Mouse (Mus musculus) left cerebral cortex, postnatal 10 days (tissue): ENCODE results near the gene Pi4ka. TPM values are rescaled to one million over a fixed set of nuclear protein-coding genes. Genes with fewer than 3 reads are reported as not detected.

Source experiments
- DNase-seq, 2 experiments: peaks; one replicate each; pipeline ENCODE4 v3.0.0; 2021 to 2022; ENCODE audit warnings: low spot score in 2 of 2, mixed read lengths in 1 of 2; ENCODE audit errors: extremely low spot score in 1 of 2
- intact Hi-C: fragments of 180-260 bp; cut with DNase I; formaldehyde crosslinking; loops from one replicate; pipeline ENCODE4 v1.15.1; 2025
- total RNA-seq, 2 experiments: library from RNA; stranded (reverse); gene quantifications; 2 replicates each; pipeline ENCODE4 v1.2.3; 2021

The Pi4ka gene
- 100 to 1,000 TPM; 198 to 199 TPM for total RNA-seq

DNA sequence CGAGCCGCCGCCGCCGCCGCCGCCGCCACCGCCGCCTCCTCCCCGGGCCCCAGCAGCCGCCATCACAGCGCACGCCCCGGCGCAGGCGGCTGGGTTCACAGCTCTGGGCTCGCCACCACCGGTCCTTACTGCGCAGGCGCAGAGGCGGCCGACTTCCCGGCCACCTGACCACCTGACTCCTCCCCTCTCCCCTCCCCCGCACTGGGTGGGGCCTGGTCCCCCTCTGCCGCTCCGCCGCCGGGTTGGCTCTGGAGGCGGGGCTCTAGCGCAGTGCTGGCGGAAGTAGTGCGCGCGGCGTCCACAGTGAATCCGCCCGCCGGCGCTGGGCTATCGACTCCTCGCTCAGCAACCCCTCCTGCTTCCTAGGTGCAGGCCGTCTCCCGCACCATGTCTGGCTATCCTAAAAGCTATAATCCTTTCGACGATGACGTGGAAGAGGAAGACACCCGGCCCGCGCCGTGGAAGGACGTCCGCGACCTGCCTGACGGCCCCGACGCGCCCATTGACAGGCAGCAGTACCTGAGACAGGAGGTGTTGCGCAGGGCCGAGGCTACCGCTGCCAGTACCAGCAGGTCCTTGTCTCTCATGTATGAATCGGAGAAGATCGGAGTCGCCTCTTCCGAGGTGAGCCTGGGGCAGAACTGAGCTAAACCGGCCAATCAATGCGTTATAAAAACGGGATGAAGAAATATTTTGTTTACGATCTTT lies at the start of gene Pi4ka, which contains the start of gene Snap29:
TSS of gene Pi4ka (minus strand) at position 579 of the 708 bp plus-strand sequence.
TSS of gene Snap29 (plus strand) at position 251 of the 708 bp plus-strand sequence.
- intact Hi-C loops: loop anchor here (2.0 kb wide), 1 partner anchor 47 kb away; no protein-coding TSS in a partner anchor
- peak; percentile 99 to 100 for DNase-seq

DNA sequence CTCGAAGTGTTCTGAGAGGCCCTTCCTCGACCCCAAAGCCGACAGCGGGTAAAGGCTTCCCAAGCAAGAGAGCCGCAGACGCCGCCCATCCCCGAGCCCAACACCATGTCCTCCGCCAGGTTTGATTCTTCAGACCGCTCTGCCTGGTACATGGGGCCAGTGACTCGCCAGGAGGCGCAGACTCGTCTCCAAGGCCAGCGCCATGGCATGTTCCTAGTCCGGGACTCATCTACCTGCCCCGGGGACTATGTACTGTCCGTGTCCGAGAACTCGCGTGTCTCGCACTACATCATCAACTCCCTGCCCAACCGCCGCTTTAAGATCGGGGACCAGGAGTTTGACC lies 46.2 kb upstream of the Pi4ka start:
- intact Hi-C loops: loop anchor here (2.0 kb wide), 1 partner anchor 46 kb away; the partner anchor contains the start of gene Pi4ka
- DNase-seq: peak; percentile 36 to 64

DNA sequence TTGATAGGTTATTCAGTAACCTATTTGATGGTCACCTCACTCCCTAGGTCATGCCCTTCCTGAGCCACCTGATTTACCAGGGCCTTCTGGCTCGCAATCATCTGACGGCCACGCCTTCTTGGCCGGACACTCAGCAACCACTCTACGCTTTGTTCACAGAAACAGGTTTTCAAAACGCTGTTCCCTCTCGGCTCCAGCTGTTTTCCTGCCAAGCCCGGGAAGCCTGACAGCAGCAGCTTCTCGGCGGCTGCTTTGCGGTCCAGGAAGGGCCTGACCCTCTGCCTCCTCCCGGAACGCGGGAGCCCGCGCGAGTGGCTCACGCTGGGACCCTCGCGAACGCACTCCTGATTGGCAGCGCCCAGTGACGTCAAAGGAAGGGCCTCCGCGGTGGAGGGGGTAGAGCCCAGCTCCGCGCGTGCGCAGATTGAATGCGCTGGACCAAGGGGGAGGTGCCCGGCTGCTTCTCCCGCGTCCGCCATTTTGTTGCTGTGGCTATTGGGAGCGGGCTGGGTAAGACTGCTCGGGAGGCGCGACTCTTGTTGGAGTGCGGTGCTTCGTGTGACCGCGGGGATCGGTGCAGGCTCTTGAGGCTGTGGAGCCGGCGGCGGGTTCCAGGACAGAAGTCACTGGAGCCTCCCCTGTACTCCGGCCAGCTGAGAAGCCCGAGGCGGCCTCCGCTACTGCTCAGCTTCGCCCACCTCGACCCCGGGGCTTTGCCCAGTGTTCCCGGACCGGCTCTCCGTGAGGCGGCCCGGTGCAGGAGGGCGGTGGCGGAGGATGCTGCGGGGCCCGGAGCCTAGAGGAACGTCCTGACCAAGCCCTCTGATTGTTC lies 45.6 kb upstream of the Pi4ka start, which contains the start of gene Crkl:
TSS of gene Crkl (plus strand) at position 447 of the 832 bp plus-strand sequence.
- DNase-seq: peak; percentile 97 to 99
- intact Hi-C loops: loop anchor here (2.0 kb wide), 1 partner anchor 45 kb away; the partner anchor contains the start of gene Pi4ka

DNA sequence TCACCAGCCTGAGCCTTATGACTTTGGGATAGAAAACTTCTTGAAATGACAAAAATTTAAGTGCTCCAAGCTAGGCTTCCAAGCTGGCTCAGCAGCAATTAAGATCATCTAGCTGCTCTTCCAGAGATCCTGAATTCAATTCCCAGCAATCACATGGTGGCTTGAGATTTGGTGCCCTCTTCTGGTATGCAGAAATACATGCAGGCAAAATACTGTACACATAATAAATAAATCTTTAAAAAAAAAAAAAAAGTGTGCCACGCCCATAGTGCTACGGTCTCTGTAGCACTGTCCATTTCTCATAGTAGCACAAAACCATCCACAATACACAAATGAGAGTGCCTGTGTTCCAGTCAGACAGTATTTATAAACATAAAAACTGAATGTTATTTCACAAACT lies 26.5 kb upstream of the Pi4ka start:
- intact Hi-C loops: no loop called here
- no peak for DNase-seq

DNA sequence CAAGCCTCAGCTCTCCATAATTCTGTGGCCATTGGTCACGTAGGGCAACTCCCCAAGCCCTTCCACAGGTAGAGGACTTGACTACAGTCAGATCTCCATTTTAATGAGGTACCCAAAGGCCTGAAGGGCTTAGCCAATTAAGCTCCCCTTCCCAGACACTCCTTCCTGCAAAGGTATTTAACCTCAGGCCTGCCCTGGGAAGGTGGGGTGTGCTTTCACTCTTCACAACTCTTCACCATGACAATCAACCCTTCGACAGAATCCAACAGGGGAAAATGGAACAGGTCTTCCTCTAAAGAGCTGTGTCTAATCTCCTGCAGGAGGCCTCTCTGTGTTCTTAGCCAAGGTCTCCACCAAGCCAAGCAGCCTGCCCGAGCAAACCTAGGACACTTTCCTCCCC lies 16.9 kb upstream of the Pi4ka start:
- intact Hi-C loops: no loop called here
- no peak for DNase-seq

DNA sequence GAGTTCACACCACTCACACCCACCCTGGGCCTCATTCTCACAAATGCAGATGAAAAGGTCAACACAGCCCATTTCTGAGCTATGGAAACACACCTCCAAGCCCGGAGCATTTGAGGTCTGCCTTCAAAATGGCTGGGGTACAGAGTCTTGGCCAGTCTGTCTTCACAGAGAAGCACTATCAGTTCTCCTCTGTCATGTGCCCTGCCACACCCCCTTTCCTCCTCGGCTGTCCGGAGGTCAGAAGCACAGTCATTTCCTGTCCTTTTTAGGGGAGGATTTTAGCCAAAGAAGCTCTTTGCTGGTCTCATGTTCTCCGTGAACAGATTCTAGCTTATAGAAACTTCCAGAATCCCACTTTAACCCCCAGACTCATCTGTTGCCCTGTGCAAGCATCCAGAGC lies 4.1 kb upstream of the Pi4ka start:
- peak in 1 of 2 experiments; percentile 27 for DNase-seq
- intact Hi-C loops: no loop called here

DNA sequence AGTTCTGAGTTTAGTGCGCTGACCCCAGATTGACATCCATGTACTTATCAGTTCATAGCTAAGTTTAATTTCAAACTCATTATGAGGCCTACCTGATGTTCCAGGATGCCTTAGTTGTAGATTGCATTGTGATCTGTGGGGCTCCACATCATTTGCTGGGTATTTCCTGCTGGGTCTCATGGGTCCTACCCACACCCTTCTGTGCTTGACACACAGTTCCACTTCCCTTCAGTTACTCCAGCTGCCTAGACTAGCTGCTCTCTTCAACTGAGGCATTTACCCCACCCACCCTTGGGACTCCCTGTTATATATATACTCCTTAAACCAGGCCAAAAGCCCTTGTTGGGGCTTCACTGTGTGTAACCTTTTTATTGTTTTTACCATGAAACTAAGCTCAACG lies 2.9 kb upstream of the Pi4ka start:
- intact Hi-C loops: no loop called here
- no peak for DNase-seq

DNA sequence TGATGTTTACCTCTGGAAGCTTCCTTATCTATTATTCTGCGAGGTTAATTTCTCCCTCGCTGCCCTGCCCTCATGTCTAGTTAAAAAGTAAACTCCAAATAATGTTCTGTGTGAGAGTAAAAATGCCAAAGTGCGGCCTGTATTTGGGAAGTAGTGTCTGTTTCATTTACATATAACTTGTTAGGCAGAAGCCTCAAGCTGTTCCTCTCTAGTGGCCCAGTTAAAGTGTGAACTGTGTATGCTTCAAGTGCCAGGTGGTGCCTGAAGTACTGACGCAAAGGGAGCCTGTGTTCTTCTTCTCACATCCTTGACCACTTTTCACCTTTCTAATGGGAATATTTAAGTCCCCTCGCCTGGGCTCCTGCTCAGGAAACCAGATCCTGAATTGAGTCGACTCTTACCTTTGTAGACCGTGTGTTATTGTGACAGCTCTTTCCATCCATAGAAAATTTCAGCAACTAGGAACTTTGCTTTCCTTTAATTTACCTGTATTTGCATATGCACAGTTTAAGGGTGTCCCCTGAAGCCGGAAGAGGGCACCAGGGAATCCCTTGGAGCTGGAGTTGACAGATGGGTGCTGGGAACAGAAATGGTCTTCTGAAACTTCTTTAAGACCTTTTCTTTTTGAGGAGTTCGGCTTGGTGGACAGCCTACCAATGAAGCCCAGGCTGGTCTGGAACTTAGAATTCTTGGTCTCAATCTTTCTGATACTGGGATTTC lies 558 bp upstream of the Pi4ka start:
- intact Hi-C loops: loop anchor here (2.0 kb wide), 1 partner anchor 46 kb away; no protein-coding TSS in a partner anchor
- DNase-seq: peak in 1 of 2 experiments; percentile 24

DNA sequence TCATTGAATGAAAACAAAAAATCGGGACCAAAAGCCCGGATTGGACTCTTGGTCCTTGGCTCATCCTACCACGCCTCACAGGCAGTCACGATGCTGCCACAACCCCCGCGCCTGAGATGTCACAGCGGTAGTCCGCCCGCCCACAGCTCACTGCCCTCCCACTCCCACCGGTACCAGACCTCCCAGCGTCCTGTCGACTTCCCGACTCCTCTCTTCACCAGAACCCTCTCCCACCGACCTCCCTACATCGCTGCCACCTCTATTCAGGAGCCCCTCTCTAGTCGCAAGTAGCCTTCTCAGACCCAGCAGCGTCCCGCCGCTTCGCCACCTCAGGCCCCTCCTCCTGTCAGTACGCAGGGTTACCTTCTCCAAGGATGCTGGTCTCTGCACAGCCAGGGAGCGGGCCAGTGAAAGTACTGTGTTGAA lies 830 bp downstream of the Pi4ka start:
- peak; percentile 70 to 87 for DNase-seq
- intact Hi-C loops: no loop called here

DNA sequence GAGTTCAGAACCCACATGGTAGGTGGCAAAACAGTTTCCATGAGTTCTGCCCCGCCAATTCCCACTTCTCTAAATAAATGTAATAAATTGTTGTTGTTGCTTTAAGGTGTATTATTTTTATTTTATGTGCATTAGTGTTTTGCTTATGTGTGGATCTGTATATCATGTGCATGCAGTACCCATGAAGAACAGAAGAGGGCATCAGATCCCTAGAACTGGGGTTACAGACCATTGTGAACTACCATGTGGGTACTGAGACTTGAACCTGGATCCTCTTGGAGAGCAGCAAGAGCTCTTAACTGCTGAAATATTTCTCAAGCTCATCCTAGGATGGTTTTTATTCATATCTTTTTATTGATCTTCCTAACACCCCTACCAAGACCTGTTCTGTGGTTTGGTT lies 3.3 kb downstream of the Pi4ka start:
- intact Hi-C loops: no loop called here
- DNase-seq: peak in 1 of 2 experiments; percentile 31

DNA sequence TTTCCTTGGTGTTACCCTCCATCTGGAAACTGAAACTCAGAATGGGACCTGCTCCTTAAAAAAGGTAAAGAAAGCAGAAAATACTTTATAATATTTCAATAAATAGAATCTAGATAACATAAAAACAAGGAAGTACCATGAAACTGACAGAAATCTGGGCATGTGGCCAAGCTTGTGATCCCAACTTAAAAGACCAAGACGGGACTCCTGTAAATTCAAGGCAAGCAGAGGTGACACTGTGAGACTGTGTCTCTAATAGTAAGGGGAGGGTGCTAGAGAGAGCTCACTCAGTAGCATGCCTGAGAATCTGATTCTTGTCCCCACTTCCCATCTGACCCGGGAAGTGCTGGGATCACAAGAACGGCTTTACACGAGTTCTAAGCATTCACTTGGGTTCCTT lies 13.3 kb downstream of the Pi4ka start:
- peak in 1 of 2 experiments; percentile 55 for DNase-seq
- intact Hi-C loops: no loop called here

DNA sequence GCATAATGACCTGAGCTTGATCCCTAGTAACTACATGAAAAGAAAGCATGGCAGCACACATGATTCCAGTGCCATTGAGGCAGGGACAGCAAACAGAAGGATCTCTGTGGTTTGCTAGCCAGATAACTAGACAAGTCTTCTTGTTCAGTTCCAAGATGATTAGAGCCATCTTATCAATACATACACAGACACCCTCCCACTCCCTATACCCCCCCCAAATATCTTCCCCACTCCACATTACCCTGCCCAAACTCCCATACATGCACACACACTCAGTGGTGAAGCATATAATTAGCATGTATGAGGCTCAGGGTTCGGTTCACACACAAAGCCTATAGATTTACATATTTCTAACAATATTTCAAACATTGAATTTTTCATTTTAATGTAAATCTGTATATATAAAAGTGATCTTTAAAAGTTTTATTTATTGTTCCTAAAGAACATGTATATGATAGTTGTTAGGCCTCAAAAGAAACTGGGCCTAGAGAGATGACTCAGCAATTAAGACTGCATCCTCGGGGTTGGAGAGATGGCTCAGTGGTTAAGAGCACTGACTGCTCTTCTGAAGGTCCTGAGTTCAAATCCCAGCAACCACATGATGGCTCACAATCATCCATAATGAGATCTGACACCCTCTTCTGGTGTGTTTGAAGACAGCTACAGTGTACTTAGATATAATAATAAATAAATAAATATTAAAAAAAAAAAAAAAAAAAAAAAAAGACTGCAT lies 22.4 kb downstream of the Pi4ka start:
- no peak for DNase-seq
- intact Hi-C loops: no loop called here

DNA sequence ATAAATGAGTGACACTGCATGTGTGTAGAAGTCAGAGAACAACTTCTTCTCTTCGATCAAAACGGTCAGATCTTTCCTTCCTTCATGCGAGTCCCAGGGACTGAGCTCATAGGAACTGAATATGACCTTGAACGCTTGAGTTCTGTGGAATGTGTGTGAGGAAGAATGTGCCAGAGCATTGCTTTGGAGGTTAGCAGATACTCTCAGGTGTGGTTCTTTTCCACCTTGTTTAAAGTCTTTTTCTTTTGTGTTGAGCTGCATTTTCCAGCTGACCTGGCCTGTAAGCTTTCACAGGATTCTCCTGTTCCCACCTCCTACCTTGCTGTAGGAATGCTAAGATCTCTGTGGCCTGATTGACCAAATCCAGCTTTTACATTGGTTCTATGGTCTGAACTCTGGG lies 23.8 kb downstream of the Pi4ka start:
- no peak for DNase-seq
- intact Hi-C loops: no loop called here

DNA sequence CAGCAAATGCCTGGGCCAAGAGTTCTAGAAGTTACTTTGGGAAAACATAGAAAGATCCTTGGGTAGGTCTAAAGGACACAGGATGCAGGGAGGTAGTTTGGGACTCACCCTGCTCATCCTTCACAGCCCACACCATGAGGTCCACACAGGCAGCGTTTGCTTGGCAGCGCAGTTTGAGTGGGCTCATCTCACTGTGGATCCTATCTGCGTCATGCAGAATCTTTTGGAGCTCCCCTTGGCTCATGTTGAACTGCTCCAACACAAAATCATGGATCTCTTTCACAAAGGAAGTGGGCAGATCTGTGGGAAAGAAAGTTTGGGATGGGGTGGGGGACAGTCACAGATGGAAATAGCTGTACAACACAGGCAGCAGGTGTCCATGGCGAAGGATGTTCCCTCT lies 47.3 kb downstream of the Pi4ka start:
- DNase-seq: no peak
- intact Hi-C loops: no loop called here

DNA sequence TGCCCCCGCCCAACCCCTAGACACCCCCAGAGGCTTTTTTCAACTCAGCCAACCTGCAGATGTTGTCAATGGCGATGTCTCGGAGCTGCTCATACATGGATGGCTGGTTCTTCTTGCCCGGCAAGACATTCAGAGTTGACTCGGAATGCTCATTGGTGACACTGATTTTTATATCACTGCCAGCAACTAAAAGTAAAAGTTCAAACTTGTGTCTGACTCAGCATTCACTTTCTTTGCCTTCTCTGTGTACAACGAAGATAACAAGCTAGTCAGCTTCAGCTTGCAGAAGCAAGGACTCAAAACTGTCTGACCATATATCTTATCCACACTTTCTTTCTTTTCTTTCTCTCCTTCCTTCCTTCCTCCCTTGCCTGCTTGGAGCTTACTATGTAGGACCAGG lies 50.1 kb downstream of the Pi4ka start:
- no peak for DNase-seq
- intact Hi-C loops: no loop called here

DNA sequence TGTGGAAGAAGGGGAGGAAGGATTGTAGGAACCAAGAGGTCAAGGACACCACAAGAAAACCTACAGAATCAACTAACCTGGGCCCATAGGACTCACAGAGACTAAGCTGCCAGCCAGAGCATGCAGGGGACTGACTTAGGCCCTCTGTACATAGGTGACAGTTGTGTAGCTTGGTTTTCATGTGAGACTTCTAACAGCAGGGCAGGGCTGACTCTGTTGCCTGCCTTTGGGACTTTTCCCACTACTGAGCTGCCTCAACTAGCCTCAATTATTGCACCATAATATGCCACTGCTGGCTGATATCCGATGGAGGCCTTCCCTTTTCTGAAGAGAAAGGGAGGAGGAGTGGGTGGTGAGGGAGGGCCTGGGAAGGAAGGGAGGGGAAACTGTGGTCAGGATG lies 59.3 kb downstream of the Pi4ka start:
- intact Hi-C loops: no loop called here

DNA sequence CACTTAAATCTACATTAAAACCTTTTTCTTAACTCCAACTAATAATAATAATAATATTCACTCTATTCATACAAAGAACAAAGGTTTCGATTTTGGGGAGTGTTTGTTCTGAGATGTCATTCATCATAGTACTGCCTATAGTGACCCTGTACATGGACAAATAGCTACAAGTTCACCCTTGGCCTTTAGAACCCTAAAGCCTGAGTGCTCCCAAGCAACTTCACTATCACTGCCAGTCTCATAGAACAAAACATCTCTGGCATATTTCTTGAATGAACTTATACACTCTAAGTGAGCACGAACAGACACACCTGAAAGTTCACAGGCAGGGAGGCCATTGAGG lies 60.3 kb downstream of the Pi4ka start:
- intact Hi-C loops: no loop called here
- no peak for DNase-seq

More for the DNA sequence above, 59.3 kb downstream of the Pi4ka start:
- DNase-seq: no peak

DNA sequence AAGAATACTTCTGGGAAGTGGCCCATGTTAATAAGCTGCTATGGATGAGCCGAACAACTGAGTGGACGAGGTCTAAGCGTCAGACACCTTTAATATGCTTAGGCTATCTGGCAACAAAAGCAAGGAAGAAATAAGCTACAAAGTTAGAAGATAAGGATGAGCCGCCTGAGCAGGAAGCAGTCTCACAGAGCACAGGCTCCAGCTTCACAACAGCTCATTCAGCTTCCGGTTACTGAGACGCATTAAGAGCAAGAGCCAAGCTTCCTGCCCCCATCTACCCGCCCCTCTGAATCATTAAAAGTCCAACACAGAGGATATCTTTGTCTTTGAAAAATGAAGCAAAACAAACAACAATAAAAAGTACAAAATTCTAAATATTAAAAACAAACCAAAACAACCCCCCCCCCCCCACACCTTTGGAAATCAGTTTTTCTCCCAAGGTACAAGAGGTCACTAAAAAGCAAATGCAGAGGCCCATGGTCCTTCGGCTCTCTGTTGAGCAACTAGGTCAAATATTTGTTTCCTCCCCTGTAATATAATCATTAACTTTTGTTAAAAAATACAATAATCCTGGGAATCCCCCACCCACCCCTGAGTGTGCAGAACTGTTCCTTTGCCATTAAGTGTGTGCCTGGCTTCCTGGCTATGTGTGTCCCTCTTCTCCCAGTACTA lies 60.8 kb downstream of the Pi4ka start:
- intact Hi-C loops: no loop called here
- no peak for DNase-seq
